Mouse (Mus musculus) natural killer cell, adult 2 months (primary cell): Measurements from ENCODE around the gene P3h4.

Source experiments
- DNase-seq, 2 experiments: peaks; one replicate each; pipeline ENCODE4 v3.0.0; 2022; ENCODE audit warnings: low spot score in 2 of 2

Gene P3h4

DNA sequence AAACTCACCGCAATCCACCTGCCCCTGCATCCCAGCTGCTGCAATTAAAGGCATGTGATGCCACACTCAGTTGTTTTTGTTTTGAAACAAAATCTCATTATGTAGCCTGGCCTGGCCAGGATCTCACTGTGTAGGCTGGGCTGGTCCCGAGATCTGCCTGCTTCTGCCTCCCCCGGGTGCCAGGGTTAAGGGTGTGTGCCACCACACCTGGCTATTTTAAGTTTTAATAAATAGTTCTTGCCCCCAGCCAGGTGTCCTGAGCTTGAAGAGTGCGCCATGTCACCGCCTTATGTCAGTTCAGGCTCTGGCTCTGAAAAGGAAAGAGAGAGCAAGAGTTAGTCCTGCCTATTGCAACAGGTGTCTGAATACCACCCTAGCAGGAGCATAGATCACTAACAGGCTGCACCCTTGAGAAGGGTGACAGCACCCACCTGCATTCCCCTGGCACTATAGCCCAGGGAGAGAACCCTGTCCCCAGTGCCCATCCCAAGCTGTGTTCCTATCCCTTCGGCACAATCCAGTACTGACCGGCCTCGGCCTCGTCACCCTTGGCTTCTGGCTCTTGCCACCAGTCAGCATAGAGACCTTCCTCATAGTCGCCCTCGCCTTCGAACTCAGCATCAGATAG, 5.7 kb downstream of the P3h4 start:
- DNase-seq = no peak

DNA sequence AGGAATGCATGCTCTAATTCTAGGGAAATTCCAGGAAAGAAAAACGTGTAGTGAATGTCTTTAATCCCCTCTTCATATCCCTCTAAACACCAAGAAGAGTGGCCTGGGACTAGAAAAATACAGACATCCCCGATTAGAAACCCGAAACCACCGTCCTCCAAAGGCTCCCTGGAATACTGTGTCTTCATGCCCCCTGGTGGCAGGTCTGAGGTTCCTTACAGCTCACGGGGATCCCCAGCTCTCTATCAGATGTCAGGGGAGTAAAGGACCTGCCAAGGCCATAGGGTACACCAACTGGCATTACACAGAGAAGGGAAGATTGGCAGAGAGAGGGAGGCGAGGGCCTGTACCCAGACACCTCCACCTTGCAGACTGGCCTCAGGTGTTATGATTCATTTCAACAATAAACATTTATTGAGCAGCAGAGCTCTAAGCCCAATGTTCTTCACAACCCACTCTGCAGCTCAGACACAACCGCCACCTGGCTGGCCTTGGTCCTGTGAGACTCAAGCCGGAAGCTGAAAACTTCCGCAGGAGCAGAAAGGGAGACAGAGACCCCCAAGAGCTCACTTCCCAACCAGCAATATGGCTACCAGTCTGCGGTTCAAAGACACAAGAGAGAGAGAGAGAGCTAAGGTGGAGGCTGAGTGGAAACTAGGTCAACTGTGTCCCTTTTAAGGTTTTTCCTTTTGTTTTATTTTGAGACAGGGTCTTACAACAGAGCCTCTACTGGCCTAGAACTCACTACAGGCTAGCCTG, 6.4 kb downstream of the P3h4 start:
- DNase-seq = peak in 1 of 2 experiments; percentile 52

GRCm38 (mm10) chr11:100406995-100407705, 7.5 kb downstream of the P3h4 start:
- DNase-seq = no peak

- DNase-seq = no peak
Observed at GRCm38 (mm10) chr11:100406273-100406672, 8.4 kb downstream of the P3h4 start.

GRCm38 (mm10) chr11:100404456-100405074, 10.1 kb downstream of the P3h4 start:
- DNase-seq = no peak

DNA sequence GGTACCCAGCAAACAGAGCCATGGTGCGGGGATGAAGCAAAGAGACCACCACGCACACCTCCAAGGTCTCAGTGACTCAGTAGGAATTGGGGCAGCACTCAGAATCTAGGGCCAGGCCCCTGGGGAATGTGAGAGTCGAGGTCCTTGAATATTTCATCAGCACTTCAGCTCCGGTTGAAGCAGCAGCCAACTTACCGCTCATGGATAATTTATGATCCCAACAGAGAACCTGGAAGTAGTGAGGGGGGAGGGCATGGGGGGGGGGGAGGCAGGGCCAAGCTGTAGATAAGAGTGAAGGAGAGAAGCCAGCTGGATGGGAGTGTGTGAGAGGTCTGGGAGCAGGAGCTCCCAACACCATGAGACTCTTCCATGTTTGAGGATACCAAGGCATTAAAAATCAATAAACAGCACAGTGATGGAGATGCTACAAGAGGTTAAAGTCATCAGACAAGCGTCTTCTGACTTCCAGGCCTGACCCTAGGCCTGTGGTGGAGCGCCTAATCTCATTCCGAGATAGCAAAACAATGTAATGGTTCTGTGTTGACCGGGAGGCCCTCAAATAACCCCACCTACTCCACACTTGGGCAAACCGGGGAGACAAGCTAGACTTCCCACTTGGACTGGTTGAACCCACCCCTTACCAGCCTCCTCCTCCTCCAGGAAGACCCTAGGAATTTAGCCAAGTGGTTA, 11.0 kb downstream of the P3h4 start:
- no peak for DNase-seq

DNA sequence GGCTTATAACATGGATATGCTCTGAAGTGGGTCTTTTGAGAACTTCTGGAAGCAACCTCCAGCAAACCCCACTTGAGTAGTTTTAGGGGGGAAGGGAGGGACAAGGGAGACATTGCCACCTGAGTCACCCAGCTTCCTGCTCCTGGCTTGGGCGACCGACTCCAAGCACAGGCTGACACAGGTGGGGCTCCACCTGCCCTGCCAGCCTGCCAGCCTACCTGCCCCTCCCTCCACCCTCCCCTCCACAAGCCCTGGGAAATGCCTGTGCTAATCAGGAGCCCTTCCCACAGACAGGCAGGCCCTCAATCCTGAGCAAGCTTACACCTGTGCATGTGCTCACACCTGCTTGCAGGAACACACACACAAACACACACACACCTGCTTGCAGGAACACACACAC, 12.0 kb downstream of the P3h4 start:
- no peak for DNase-seq

- DNase-seq = no peak
Observed at GRCm38 (mm10) chr11:100402240-100402639, 12.4 kb downstream of the P3h4 start.

- no peak for DNase-seq
Observed at GRCm38 (mm10) chr11:100400842-100401241, 13.8 kb downstream of the P3h4 start.

DNA sequence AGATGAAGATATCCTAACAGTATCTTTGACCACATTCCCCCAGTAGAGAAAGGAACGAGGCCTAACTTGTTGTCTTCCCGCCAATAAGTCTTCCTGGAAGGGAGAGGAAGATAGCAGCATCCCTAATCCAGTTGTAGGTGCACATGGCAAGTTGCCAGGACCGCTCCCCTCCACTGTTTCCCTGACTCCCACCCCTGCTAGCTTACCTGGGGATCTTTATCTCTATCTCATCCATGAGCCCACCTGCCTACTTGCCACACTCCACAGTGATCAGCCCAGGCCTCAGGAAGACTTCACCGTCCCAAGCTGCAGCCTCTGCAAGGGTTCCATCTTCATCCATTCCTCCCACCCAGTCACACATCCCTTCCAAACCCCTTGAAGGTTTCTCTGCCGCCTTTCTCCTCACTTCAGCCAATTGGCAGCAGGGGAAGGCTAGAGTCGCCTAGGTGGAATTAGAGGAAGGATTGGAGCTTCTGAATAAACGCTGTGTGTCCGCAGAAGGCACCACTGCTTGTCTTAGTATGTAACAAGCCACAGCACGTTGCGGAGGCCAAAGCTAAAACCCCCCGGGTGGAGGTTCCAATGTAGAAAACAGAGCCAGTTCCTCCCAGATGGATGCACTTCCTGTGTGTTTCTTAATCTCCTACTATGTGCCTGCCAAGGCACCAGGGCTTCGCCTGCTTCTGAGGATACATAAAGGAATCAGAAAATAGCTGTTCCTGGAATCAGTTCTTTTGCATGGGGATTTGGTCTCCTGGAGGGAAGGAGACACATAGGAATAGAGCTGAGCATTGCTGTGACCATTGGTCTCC, 14.7 kb downstream of the P3h4 start:
- no peak for DNase-seq

GRCm38 (mm10) chr11:100399320-100399719, 15.3 kb downstream of the P3h4 start:
- peak; percentile 30 to 43 for DNase-seq

GRCm38 (mm10) chr11:100398517-100398916, 16.1 kb downstream of the P3h4 start:
- no peak for DNase-seq

GRCm38 (mm10) chr11:100397600-100398389, 16.8 kb downstream of the P3h4 start, which contains the start of gene Jup:
TSS of gene Jup (minus strand) at chr11:100397763.
- DNase-seq = peak; percentile 96 to 97

DNA sequence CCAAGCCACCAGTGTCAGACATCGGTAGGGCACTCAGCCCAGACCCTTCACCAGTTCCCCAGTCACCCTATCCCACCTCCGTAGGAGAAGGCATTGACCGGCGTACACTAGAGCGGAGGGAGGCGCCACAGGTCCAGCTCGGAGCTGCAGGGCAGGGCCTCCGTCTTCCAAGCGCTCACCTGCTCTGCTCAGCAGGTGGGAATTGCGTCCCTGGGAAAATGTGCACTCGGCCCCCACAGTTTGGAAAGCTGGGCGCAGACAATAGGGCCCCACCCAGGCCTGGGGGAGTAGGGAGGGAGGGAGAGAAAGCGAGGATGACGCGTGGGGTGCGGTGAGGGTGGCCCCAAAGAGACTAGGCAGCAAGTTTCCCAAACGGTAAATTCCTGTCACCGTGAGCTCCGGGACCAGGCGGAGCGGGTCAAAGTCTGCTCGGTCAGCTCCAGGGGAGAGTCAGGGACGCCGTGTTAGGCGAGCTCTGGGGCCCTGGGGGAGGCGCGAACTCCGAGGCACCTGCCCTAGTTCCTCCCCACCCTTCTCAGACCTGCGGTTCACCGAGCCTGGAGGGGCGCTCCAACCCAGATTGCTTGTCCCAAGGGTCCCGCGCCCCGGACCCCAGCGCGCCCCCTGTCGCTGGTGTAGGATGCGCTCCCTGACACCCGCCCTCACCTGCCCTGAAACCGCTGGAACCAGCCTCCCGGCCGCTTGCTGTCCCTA, 17.6 kb downstream of the P3h4 start:
- DNase-seq = no peak

DNA sequence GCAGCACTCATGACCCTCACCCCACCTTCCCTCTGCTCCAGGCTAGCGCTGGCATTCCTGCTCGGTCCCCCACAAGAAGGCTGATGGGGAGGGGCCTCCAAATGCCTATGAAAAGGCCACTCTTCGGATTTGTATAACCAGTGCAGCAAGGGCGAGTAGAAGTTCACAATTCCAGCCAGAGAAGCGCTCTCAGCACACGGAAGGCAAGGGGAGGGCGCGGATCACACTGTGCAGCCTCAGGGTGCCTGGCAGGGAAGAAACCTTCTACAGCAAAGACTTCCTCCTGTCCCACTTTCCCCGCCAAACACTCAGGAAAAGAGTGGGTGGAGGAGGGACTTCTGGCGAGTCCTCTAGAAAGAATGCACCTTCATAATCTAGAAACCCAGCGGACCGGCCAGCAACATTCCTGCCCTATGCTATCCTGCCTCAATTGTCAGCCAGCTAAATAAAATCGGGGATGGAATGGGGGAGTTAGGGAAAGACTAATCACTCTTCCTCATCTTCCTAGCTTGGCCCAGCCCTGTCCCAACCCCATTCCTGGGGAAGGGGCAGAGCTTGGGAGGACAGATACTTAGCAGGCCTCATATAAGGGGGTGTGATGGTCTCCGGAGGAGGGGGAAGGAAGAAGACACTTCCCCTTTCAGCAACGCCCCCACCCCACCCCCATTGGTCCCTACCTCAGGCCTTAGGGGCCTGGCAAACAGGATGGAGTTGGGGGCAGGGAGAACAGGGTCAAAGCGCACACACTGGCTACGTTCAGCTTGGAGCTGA, 18.6 kb downstream of the P3h4 start:
- DNase-seq = no peak

GRCm38 (mm10) chr11:100395200-100395599, 19.4 kb downstream of the P3h4 start:
- DNase-seq = no peak

GRCm38 (mm10) chr11:100394353-100395074, 20.1 kb downstream of the P3h4 start:
- DNase-seq = no peak

DNA sequence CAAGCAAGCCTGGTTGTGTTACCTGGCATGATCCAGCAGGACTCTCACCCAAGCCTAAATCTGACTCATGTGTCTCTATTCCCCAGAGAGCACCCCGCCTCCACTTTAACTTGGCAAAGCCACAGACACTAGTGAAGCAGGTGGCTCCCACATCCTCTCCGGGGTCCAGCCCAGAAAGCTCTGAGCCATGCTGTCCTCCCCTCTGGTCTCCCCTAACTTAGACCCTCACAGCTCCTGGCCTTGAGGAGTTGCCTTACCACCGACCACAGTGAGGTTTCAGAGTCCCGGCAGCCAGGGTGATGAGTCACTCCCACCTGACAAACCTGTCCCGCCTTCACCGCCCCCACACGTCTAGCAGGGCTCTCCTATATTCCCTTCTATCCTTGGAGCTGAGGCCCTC, 20.9 kb downstream of the P3h4 start:
- peak; percentile 52 to 59 for DNase-seq
